Mouse (Mus musculus): Measurements from ENCODE around the gene Cd55b.

DNA sequence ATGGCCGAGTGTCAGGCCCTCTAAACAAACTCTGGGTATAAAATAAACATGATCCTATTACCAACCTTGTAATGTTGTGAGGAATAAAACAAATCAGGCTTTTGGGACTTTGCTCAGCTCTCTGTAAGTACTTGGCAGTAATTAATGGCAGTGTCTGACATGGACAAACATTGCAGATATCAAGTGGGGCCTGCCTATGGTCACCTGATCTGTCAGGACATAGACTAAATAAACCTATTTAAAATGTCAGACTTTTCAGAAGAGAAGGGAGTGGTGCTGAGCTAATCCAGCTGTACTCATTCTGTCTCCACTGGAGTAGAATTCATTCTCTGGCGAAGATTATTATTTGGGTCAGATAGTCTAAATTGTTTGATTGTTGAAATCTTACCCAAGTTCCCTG lies 44.6 kb upstream of the Cd55b start:
- TF ChIP-seq POLR2A (IDR thresholded peaks at IDR 0.05; ENCODE audit: borderline replicate concordance, control insufficient read depth, low read depth, low read length) (no peak), CTCF (IDR thresholded peaks at IDR 0.05; ENCODE audit: control insufficient read depth, insufficient read depth, low read length) (no peak)

Data from bone marrow, adult 2 months (tissue).